Mouse (Mus musculus): ENCODE measurements around the gene 2300002M23Rik. TPM values are rescaled to one million over a fixed set of nuclear protein-coding genes. Genes with fewer than 3 reads are reported as not detected.

The 2300002M23Rik gene
- polyA plus RNA-seq, 1 experiment from 2014 or later = not detected

DNA sequence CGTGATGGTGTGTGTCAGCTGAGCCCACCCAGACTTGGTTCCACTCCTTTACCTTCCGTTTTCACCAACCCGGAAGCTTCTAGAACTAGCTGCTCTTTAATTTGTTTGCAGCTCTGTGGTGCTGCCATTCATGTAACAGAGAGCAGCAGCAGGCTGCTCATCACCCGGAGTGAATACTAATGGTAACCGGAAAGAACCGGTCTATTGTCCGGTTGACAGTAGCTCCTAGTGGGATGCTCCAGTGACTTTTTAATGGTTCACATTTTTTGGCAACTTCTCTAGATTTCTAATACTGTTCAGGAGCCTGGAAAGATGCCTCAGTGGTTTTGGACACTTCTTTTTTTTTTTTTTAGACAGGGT is 23.9 kb downstream of the 2300002M23Rik start:
- no peak overlapping the region for H3K4me3 ChIP-seq
- no peaks in the 10 kb centered on the region for H3K9me3 ChIP-seq
- ATAC-seq (ENCODE audit: low FRiP score, low read depth) = no peak
- H3K36me3 ChIP-seq = no peaks in the 10 kb centered on the region
- H3K27ac ChIP-seq (replicated peaks) = peak overlapping the region; percentile 68
- H3K27me3 ChIP-seq = no peaks in the 10 kb centered on the region
- H3K9ac ChIP-seq = no peak overlapping the region
- WGBS = 43% methylated on average over 7 of the region's 7 CpGs
- H3K4me2 ChIP-seq = peak overlapping the region; percentile 22
- H3K4me1 ChIP-seq (replicated peaks) = peaks cover 10% of the 10 kb centered on the region; the same call in 1 of the 2 replicates

DNA sequence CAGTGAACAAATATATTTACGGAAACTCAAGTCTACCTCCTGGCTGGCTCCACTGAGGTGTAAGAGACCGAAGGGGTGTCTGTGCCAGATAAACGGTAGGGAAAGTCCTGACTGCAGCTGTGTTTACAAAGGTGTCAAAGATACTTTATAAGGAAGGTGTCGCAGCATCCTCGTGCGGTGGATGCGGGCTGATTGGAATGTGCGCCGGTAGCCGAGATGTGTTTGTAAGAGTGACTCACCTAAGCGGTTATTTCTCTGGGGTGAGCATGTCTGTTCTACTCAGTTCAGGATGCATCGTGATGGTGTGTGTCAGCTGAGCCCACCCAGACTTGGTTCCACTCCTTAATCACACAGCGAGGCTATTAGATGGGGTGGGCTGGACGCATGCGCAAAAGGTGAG is 24.5 kb downstream of the 2300002M23Rik start:
- peaks cover 10% of the 10 kb centered on the region; the same call in 1 of the 2 replicates for H3K4me1 ChIP-seq (replicated peaks)
- H3K4me2 ChIP-seq = no peak overlapping the region
- WGBS = 91% methylated on average over 15 of the region's 15 CpGs
- H3K9me3 ChIP-seq = no peaks in the 10 kb centered on the region
- H3K4me3 ChIP-seq = no peak overlapping the region
- H3K36me3 ChIP-seq = no peaks in the 10 kb centered on the region
- no peaks in the 10 kb centered on the region for H3K27me3 ChIP-seq
- no peak for ATAC-seq (ENCODE audit: low FRiP score, low read depth)
- no peak overlapping the region for H3K9ac ChIP-seq
- peak overlapping the region; percentile 68 for H3K27ac ChIP-seq (replicated peaks)

DNA sequence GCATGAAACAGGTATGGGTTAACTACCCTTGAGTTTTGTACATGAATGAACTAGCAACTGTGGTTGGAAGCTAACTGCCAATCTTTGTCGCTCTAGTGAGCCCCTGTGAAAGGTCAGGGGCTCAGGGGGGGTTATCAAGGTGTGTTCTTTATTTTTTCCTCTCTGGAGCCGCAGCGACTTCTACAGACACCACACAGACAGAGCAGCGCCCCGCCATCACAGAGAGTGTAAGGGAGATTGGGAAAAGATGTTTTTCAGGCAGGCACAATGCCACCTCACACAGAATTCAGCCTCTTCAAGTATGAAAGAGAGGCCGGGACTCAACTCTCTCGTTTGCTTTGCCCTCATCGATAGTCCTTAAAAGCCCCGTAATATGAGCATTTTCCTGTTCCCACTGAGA is 24.9 kb downstream of the 2300002M23Rik start:
- H3K4me2 ChIP-seq = no peak overlapping the region
- peaks cover 10% of the 10 kb centered on the region; the same call in 1 of the 2 replicates for H3K4me1 ChIP-seq (replicated peaks)
- H3K9me3 ChIP-seq = no peaks in the 10 kb centered on the region
- H3K27ac ChIP-seq (replicated peaks) = no peak overlapping the region
- H3K36me3 ChIP-seq = no peaks in the 10 kb centered on the region
- H3K9ac ChIP-seq = no peak overlapping the region
- no peak for ATAC-seq (ENCODE audit: low FRiP score, low read depth)
- H3K4me3 ChIP-seq = no peak overlapping the region
- 89% methylated on average over 9 of the region's 9 CpGs for WGBS
- no peaks in the 10 kb centered on the region for H3K27me3 ChIP-seq

DNA sequence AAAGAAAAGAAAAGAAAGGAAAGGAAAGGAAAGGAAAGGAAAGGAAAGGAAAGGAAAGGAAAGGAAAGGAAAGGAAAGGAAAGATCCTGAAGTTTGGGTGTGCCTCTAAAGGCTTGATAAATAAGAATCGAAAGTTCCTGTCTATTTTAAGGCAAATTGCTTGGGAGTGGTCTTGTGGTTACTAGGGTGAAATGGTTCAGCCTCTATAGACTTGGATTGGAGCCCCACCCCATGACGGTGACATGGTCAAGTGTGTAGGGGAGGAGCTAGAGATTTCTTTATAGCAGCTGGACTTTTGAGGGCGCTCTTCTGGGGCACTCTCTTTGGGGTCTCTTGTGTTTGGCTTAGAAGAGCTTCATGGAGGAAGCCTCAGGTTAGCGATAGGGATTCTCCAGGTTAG is 26.5 kb downstream of the 2300002M23Rik start:
- no peak overlapping the region for H3K9ac ChIP-seq
- no peak overlapping the region for H3K27ac ChIP-seq (replicated peaks)
- H3K4me3 ChIP-seq = no peak overlapping the region
- H3K36me3 ChIP-seq = no peaks in the 10 kb centered on the region
- no peaks in the 10 kb centered on the region for H3K9me3 ChIP-seq
- WGBS = 33% methylated on average over 4 of the region's 4 CpGs
- no peaks in the 10 kb centered on the region for H3K27me3 ChIP-seq
- no peak for ATAC-seq (ENCODE audit: low FRiP score, low read depth)
- H3K4me1 ChIP-seq (replicated peaks) = peaks cover 10% of the 10 kb centered on the region; the same call in 1 of the 2 replicates
- H3K4me2 ChIP-seq = no peak overlapping the region

DNA sequence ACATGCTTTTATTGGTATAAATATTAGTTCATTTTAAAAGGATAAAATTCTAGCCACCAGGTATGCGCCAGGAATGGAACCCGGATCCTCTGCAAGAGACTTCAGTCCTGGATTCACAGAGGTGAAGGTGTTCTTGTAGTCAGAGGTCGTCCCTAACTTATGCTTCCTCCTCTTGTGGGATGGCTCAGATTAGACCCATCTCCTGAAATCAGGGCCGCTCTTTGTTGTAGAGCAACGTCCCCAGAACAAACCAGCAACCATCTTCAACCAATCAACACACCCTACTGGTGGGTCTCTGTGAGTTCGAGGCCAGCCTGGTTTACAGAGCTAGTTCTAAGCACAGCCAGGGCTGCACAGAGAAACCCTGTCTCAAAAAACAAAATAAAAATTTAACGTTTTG is 27.2 kb downstream of the 2300002M23Rik start:
- Histone ChIP-seq H3K27me3 (no peaks in the 10 kb centered on the region), H3K4me1 (replicated peaks) (peaks cover 10% of the 10 kb centered on the region; the same call in 1 of the 2 replicates), H3K36me3 (no peaks in the 10 kb centered on the region), H3K4me2 (no peak overlapping the region), H3K9ac (no peak overlapping the region), H3K4me3 (no peak overlapping the region), H3K9me3 (no peaks in the 10 kb centered on the region), H3K27ac (replicated peaks) (no peak overlapping the region)
- 87% methylated on average over 7 of the region's 7 CpGs for whole genome bisulfite sequencing
- ATAC-seq (ENCODE audit: low FRiP score, low read depth) = no peak

DNA sequence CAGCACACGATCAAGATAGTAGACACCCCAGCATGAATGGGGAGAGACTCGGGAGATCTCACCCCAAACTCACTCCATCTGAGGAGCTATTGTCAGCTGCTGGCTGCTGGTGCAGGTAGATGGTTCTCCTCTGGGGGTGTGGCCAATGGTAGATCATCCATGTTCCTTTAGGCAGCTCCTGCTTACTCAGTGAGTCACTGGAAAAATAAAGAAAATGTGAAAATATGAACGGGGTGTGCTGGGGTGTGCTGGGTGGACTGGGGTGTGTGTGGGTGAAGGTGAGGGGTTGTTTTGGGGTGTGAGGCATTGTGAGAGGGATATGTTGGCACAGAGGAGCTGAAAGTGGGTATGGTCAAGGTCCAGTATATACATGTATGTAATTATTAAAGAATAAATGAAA is 30.1 kb downstream of the 2300002M23Rik start:
- Histone ChIP-seq H3K4me1 (replicated peaks) (no peaks in the 10 kb centered on the region), H3K9me3 (no peaks in the 10 kb centered on the region), H3K4me3 (no peak overlapping the region), H3K4me2 (no peak overlapping the region), H3K27me3 (no peaks in the 10 kb centered on the region), H3K9ac (no peak overlapping the region), H3K36me3 (no peaks in the 10 kb centered on the region), H3K27ac (replicated peaks) (no peak overlapping the region)
- no peak for ATAC-seq (ENCODE audit: low FRiP score, low read depth)
- 95% methylated on average over 3 of the region's 3 CpGs for WGBS

DNA sequence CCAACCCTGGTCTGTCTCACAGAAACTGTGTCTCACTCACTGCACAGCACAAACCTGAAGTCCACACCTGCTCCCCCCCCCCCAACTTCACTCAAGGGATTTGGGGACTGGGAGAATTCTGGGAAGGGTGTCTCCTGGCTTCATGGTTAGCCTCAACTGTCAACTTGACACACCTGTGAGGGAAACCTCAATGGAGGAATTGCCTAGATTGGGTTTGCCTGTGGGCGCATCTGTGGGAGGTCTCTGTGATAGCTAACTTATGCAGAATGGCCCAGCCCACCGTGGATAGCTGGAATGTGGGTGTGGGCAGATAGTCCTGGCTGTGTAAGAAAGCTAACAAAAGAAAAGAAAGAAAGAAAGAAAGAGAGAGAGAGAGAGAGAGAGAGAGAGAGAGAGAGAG is 34.0 kb downstream of the 2300002M23Rik start, which contains the start of gene Sfta2:
Gene Sfta2, plus strand, starts transcription at position 301 of the 400 bp plus-strand sequence.
- no peaks in the 10 kb centered on the region for H3K9me3 ChIP-seq
- no peaks in the 10 kb centered on the region for H3K4me1 ChIP-seq (replicated peaks)
- ATAC-seq (ENCODE audit: low FRiP score, low read depth) = no peak
- H3K4me2 ChIP-seq = no peak within 1 kb of the TSS
- no peaks in the 10 kb centered on the region for H3K27me3 ChIP-seq
- H3K4me3 ChIP-seq = no peak within 1 kb of the TSS
- no peak within 1 kb of the TSS for H3K27ac ChIP-seq (replicated peaks)
- H3K9ac ChIP-seq = no peak within 1 kb of the TSS
- H3K36me3 ChIP-seq = no peaks in the 10 kb centered on the region
- 62% methylated on average over 2 of the region's 2 CpGs for WGBS

DNA sequence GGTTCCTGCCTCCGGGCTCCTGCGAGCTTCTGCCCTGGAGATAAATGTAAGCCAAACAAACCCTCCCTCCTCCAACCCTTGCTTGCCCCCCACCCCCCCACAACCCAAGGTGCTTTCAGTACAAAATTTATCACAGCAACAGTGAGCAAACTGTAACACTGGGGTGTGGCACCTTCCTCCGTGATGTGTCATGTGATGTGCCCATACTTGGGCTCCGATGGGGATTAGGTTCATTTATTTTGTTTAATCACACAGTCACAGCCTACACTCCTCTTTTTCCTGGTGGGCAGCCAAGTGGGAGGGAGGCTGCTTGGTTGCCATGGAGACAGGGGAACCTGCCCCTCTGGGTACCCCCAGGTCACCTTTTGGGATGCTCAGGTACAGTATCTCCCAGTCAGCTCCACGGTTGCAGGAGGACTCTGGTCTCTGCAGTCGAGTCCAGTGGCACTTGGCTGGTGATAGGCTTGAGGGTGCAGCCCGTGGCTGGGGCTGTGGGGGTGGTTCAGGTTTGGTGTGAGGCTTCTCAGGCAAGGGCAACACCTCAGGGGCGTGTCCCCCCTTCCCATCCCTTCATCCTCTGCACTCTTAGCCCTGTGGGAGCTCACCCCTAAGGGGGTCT is 34.6 kb downstream of the 2300002M23Rik start:
- H3K36me3 ChIP-seq = no peaks in the 10 kb centered on the region
- no peak overlapping the region for H3K4me3 ChIP-seq
- WGBS = 65% methylated on average over 8 of the region's 8 CpGs
- H3K4me2 ChIP-seq = no peak overlapping the region
- H3K9me3 ChIP-seq = no peaks in the 10 kb centered on the region
- H3K27ac ChIP-seq (replicated peaks) = no peak overlapping the region
- no peaks in the 10 kb centered on the region for H3K4me1 ChIP-seq (replicated peaks)
- no peaks in the 10 kb centered on the region for H3K27me3 ChIP-seq
- H3K9ac ChIP-seq = no peak overlapping the region
- ATAC-seq (ENCODE audit: low FRiP score, low read depth) = no peak

DNA sequence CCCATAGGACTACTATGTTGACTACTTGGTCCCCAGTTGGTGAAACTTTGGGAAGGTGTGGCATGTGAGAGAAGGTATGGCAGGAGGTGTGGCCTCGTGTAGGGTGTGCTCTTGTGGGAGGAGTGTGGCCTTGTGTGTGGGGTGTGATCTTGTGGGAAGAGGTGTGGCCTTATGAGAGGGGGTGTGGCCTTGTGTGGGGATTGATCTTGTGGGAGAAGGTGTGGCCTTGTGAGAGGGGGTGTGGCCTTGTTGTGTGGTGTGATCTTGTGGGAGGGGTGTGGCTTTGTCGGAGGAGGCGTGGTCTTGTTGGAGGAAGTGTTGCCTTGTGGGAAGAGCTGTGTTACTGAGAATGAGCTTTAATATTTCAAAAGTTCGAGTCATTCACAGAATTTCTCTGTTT is 49.9 kb downstream of the 2300002M23Rik start:
- no peaks in the 10 kb centered on the region for H3K27me3 ChIP-seq
- no peak overlapping the region for H3K4me3 ChIP-seq
- ATAC-seq (ENCODE audit: low FRiP score, low read depth) = no peak
- no peak overlapping the region for H3K9ac ChIP-seq
- H3K36me3 ChIP-seq = no peaks in the 10 kb centered on the region
- no peak overlapping the region for H3K27ac ChIP-seq (replicated peaks)
- 79% methylated on average over 4 of the region's 4 CpGs for whole genome bisulfite sequencing
- no peaks in the 10 kb centered on the region for H3K9me3 ChIP-seq
- H3K4me2 ChIP-seq = no peak overlapping the region
- no peaks in the 10 kb centered on the region for H3K4me1 ChIP-seq (replicated peaks)

Other genes with a start within 250 kb of the 2300002M23Rik start
- gene H2-Q1, start 247.0 kb upstream of the 2300002M23Rik start, polyA plus RNA-seq (2015; fragmentation: Nextera tagmentation; extraction: Ambion mirVana) = 0.39 and 0.58 TPM in 2 replicates
- 2.5 and 3.1 TPM in 2 replicates for gene H2-Q2, start 225.2 kb upstream of the 2300002M23Rik start, polyA plus RNA-seq (2015; fragmentation: Nextera tagmentation; extraction: Ambion mirVana)
- 1.0 and 1.7 TPM in 2 replicates for gene H2-Q4, start 187.8 kb upstream of the 2300002M23Rik start, polyA plus RNA-seq (2015; fragmentation: Nextera tagmentation; extraction: Ambion mirVana)
- gene H2-Q6, start 142.6 kb upstream of the 2300002M23Rik start, polyA plus RNA-seq (2015; fragmentation: Nextera tagmentation; extraction: Ambion mirVana) = 0.60 and 1.5 TPM in 2 replicates
- gene H2-Q7, start 128.3 kb upstream of the 2300002M23Rik start, polyA plus RNA-seq (2015; fragmentation: Nextera tagmentation; extraction: Ambion mirVana) = 3.8 and 4.1 TPM in 2 replicates
- 0.38 and 0.78 TPM in 2 replicates for gene H2-Q10, start 97.4 kb upstream of the 2300002M23Rik start, polyA plus RNA-seq (2015; fragmentation: Nextera tagmentation; extraction: Ambion mirVana)
- not detected in 2 replicates for gene Pou5f1, start 61.4 kb upstream of the 2300002M23Rik start, polyA plus RNA-seq (2015; fragmentation: Nextera tagmentation; extraction: Ambion mirVana)
- 19.3 and 21.0 TPM in 2 replicates for gene Tcf19, start 50.6 kb upstream of the 2300002M23Rik start, polyA plus RNA-seq (2015; fragmentation: Nextera tagmentation; extraction: Ambion mirVana)
- gene Cchcr1, start 50.4 kb upstream of the 2300002M23Rik start, polyA plus RNA-seq (2015; fragmentation: Nextera tagmentation; extraction: Ambion mirVana) = 6.5 and 7.9 TPM in 2 replicates
- 0.97 and 1.2 TPM in 2 replicates for gene Psors1c2, start 34.2 kb upstream of the 2300002M23Rik start, polyA plus RNA-seq (2015; fragmentation: Nextera tagmentation; extraction: Ambion mirVana)
- 0.14 and 0.22 TPM in 2 replicates for gene Cdsn, start 15.3 kb upstream of the 2300002M23Rik start, polyA plus RNA-seq (2015; fragmentation: Nextera tagmentation; extraction: Ambion mirVana)
- gene Sfta2, start 34.1 kb downstream of the 2300002M23Rik start, polyA plus RNA-seq (2015; fragmentation: Nextera tagmentation; extraction: Ambion mirVana) = 0.44 and 0.59 TPM in 2 replicates
- not detected in 2 replicates for gene Gm9573, start 59.2 kb downstream of the 2300002M23Rik start, polyA plus RNA-seq (2015; fragmentation: Nextera tagmentation; extraction: Ambion mirVana)
- 0.17 TPM in 1 of 2 replicates, not detected in the other for gene Mucl3, start 76.2 kb downstream of the 2300002M23Rik start, polyA plus RNA-seq (2015; fragmentation: Nextera tagmentation; extraction: Ambion mirVana)
- 15.9 and 17.8 TPM in 2 replicates for gene Vars2, start 100.1 kb downstream of the 2300002M23Rik start, polyA plus RNA-seq (2015; fragmentation: Nextera tagmentation; extraction: Ambion mirVana)
- gene Gtf2h4, start 106.3 kb downstream of the 2300002M23Rik start, polyA plus RNA-seq (2015; fragmentation: Nextera tagmentation; extraction: Ambion mirVana) = 23.7 and 24.8 TPM in 2 replicates
- gene Ddr1, start 137.2 kb downstream of the 2300002M23Rik start, polyA plus RNA-seq (2015; fragmentation: Nextera tagmentation; extraction: Ambion mirVana) = 106 and 110 TPM in 2 replicates

Measured in hindbrain, embryonic 15.5 days (tissue).